Mouse (Mus musculus): Measurements from ENCODE around the gene Gm5294.

DNA sequence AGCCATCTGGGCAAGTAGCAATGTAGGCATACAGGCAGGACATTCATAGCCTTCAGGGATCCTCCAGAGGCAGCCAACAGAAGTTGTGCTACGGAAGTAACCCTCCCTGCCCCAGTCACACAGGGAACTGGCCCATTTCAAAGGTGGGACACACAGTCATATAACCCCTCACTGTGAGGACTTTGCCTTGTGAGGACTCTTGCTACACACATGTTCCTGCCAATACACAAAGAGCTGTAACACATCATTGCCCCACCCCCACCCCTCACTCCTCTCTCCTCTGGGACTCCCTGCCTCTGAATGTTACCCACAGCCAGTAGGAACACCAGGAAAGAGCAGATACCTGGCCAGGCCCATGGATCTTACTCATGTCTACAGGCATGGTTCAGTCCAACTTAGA lies 37.2 kb upstream of the Gm5294 start:
- TF ChIP-seq USF1 (IDR thresholded peaks at IDR 0.05; ENCODE audit: low read depth) (no peak), CEBPB (IDR thresholded peaks at IDR 0.05; ENCODE audit: insufficient read depth, poor library complexity, severe bottlenecking) (no peak), POLR2A (IDR thresholded peaks at IDR 0.05; ENCODE audit: insufficient read length, low read depth) (no peak), MYOD1 (IDR thresholded peaks at IDR 0.05; ENCODE audit: control insufficient read depth in 1 of 3, insufficient read length in 2 of 3, low read depth in 2 of 3) (no peak), SRF (IDR thresholded peaks at IDR 0.05; ENCODE audit: control insufficient read depth, insufficient read length, low read depth) (no peak)

Data from myocyte (in vitro differentiated cells).